Mouse (Mus musculus) 3T3-L1 (cell line): ENCODE measurements around the gene Cep57l1.

ENCODE experiments used
- DNase-seq: peaks from one replicate; pipeline ENCODE4 v3.0.0-alpha.2; 2015; ENCODE audit warnings: low read depth, low spot score

The Cep57l1 gene

GRCm38 (mm10) chr10:41740221-41740620 is 69.5 kb downstream of the Cep57l1 start:
- DNase-seq = no peak

GRCm38 (mm10) chr10:41737245-41737644 is 72.4 kb downstream of the Cep57l1 start:
- DNase-seq = no peak

DNA sequence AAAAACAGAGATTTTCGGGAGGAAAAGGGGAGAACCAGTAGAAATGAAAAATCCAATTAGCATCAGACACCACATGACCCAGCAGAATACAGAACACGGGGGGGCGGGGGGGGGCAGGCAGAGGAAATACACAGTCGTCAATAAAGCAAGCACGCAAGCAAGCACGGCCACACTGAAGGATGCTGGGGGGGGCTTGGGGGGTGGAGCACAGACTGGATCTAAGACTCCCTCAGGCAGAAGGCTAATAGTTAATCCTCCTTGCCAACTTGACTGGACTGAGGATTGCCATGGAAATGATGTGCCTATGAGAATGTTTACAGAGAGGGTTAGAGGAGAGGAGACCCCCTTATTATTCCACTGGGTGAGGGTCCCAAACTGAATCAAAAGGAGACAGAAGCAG is 74.3 kb downstream of the Cep57l1 start:
- no peak for DNase-seq

DNA sequence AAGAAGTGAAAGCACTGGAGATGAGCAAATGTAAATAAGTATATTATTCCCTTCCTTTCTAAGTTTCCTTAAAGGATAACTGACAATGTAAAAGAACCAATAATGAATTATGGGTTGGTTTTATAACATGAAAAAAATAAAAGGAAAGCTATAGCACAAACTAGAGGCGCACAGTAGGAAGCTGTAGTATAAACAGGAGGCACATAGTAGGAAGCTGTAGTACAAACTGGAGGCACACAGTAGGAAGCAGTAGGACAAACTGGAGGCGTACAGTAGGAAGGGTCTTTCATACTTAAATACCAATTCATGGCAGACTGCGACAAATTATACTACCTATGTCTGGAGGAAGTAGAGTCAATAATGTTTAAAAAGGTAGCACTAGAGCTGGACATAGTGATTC is 76.5 kb downstream of the Cep57l1 start:
- DNase-seq = no peak

GRCm38 (mm10) chr10:41731932-41732331 is 77.7 kb downstream of the Cep57l1 start:
- DNase-seq = no peak

GRCm38 (mm10) chr10:41730746-41731145 is 78.9 kb downstream of the Cep57l1 start:
- DNase-seq = no peak

DNA sequence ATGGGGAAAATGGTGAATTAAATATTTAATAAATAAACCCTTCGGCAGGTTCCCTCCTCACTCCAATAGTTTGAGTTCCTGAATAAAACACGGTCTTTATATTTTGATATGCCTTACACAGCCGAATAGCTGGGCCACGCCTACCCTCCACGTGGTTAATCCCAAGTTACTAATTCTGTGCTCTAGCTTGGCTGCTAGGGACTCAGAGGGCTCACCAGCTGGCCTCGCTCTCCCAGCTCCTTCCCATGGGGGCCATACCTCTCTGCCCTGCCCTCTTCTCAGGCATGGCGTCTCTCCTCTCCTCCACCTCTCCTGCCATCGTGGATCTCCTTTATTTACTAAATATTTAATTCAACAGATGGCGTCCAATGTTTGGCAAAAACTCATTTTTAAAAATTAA is 83.5 kb downstream of the Cep57l1 start:
- DNase-seq = no peak

GRCm38 (mm10) chr10:41719587-41719986 is 90.1 kb downstream of the Cep57l1 start:
- DNase-seq = no peak

GRCm38 (mm10) chr10:41716029-41716897 is 93.4 kb downstream of the Cep57l1 start, which contains the start of gene Ccdc162:
TSS of gene Ccdc162 (minus strand) at chr10:41716634.
- DNase-seq = no peak

GRCm38 (mm10) chr10:41715557-41715956 is 94.1 kb downstream of the Cep57l1 start:
- no peak for DNase-seq

- DNase-seq = no peak
Observed at GRCm38 (mm10) chr10:41711467-41711866, 98.2 kb downstream of the Cep57l1 start.

DNA sequence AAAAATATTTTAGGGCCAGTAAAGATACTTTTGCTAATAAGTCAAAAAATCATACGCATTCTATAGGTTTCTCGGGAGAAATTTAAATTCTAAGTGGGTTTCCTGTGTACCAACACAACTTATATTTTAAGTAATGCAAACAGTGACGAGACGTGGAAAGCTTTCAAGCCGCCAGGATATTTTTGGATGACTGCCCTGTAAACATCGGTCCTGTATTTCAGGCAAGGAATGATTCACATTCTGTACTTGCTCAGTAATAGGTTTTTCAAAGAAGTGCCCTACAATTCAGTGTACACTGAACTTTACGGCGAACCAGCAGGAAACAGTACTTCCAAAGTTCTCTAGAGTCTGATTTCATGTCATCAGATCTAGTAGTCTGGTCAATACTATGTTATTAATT is 98.9 kb downstream of the Cep57l1 start:
- DNase-seq = no peak

DNA sequence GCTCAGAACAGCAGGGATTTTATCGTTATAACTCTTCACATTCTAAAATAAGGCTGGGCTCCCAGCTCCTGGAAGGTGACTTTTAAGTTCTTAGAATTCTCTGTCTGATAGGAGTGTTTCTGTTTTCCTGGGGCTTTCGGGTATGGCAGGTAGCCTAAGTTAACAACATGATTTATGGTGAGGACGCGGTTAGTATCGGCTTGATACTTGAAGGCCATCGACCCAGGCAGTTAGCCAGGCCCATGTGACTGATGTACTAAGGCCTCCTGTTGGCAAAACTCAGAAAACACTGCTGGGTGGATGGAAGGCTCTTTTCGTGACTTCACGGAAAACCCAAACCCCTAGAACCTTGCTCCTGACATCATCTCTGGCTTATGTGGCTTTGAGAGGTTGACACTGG is 100.3 kb downstream of the Cep57l1 start:
- DNase-seq = no peak

DNA sequence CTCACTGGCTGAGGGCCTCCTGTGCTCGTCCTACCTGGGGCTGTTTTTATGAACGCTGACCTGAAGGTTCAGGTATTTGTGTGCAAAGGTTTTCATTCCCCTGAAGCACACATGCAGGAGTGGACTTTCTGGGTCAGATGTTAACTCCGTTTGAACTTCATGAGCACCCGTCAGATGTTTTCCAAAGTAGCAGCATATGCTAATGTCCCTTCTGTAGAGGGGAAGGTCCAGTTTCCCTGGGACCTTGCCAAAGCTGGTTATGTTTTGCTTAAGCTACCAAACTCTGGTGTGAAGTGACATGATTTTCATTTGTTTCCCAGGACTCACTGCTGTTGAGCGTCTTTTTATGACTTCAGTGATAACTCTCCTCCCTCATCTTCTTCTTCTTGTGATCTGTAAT is 110.0 kb downstream of the Cep57l1 start:
- no peak for DNase-seq

GRCm38 (mm10) chr10:41697040-41697439 is 112.6 kb downstream of the Cep57l1 start:
- no peak for DNase-seq

DNA sequence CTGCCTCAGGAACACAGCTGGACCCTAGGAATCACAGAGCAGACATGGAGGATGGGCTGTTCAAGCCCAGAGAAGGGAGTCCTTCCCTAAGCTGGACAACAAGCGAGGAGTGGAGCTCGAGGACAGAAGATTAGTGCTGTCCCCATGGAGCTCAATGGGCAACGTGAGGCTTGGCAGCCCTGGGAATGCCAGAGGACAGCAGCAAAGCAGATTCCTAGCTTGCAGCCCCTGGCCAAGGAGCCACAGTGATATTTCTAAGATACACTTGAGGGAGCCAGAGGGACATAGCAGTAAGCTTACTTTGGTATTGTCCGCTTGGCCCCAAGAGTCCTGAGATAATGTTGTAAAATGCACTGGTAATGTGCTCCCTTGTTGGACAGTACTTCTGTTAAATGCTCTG is 118.7 kb downstream of the Cep57l1 start:
- peak; percentile 21 for DNase-seq

DNA sequence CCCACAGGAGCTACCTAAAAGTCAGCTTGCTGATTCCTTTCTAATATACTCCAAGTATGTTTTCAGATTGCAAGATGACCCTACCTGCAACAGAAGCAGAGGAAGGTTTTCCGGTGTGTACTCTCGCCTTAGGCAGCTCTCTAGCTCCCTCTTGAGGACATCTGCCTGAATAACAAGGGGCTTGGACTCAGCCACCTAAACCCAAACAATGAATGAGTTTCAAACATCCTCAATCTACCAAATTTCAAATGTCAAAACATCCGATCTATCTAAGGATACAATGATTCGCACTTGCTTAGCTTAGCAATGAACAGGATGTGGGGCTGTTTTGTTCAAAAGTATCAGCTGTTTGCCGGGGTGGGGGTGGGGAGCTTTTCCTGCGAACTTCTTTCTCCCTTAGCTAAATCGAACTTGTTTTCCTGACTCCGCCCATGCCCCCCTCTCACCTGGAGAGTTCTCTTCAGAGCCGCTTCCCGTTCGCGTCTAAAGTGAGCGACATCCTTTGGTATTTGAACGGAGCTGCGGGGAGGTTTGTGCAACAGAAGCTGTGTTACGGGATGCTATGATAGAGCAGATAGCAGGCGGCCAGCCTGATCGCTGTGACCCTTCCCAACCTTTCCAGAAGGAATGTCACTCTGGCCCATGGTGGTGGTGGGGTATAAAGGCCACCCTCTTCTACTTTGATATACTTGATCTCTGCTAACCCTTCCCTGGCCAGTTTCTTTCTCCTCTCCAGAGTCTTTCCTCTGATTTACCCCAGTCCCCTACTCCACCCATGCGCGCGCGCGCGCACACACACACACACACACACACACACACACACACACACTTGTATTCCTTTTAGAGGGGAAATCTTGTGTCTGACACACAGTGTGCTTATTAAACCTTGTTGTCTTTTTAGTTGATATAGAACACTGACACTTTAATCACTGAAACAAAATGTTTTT is 119.5 kb downstream of the Cep57l1 start:
- DNase-seq = peak; percentile 76

DNA sequence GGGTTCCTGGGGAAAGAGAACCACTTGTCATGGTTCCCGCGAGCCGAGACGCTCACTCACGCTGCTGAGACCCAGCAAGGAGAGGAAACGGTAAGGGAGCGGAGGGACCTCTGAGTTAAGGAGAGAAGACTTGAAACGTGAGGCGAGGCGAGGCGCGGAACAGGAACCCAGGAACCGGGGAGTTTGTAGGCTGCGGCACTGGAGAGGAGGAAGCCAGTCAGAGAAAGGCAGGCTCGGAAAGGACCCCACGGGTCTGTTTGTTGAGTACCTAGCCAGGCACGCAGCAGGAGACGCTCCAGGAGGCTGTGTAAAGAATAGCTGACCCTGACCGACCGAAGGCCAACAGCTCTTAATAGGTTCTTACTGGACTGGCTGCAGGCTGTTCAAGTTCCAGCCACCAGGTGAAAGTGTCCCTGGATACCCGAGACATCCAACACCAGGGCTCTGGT is 125.1 kb downstream of the Cep57l1 start:
- DNase-seq = no peak

GRCm38 (mm10) chr10:41682546-41683393 is 126.9 kb downstream of the Cep57l1 start:
- DNase-seq = peak; percentile 94

DNA sequence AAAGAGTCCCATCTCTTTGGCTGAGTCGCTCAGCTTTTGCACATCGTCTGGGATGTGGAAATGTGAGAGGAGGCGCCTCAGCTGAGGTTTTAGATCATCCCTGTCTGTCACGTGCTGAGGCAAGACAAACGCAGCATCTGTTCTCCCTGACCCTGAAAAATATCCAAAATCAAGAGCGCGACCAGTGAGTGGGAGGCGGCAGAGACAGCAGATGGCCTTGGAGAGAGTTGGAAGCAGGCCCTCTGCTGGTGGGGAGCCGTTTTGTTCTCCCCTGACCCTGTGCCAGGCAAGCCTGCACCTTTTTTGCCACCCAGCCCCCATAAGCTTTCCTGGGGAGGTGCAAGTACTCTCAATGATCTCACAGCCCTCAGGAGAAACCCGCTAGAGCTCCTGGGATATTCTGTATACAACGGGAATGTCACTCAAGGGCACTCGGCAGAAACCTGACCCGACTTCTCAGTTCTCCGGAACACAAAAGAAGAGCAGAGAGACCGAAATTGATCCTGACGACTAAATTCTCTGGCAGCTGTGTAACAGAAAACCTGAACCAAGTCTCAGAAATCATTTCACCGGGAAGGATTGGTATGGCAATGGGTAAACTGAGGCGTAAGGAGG is 130.8 kb downstream of the Cep57l1 start:
- DNase-seq = peak; percentile 73

DNA sequence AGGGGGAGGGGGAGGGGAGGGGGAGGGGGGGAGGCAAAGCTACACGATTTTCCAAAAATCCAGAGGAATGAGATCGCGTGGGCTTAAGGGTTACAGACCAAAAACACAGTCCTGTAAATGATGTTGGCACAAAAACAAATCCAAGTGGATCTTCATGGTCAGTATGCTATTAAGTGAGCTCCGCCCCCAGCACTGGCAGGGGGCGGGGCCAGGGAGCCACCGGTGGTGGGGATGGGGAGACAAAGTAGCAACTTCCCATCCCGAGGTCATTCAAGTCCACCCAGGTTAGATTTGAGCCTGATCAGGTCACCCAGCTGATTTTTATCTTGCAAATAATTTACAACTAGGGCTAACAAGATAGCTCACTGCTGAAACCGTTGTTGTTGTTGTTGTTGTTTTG is 132.3 kb downstream of the Cep57l1 start:
- no peak for DNase-seq
